Mouse (Mus musculus): Measurements from ENCODE around the gene Kbtbd2. TPM values are rescaled to one million over a fixed set of nuclear protein-coding genes. Genes with fewer than 3 reads are reported as not detected.
A peak's percentile ranks its signal among the peaks of the same experiment; 100 is the strongest.

Kbtbd2 gene
- total and polyA plus RNA-seq, 2 experiments: 5.0 to 16.1 TPM

- no peaks in the 10 kb centered on the region for H3K27me3 ChIP-seq (ENCODE audit: control insufficient read depth, insufficient read depth, low read length)
- WGBS: 71% methylated on average over 5 of the region's 5 CpGs
- no peak overlapping the region for H3K27ac ChIP-seq (replicated peaks; ENCODE audit: insufficient read depth, low read depth, low read length)
- no peak overlapping the region for H3K9ac ChIP-seq (ENCODE audit: low read depth, low read length)
- H3K4me3 ChIP-seq (ENCODE audit: insufficient read depth, low read depth, low read length): no peak overlapping the region
- peak; percentile 38 for DNase-seq (ENCODE audit: extremely low read depth, low read depth, low spot score)
- no peaks in the 10 kb centered on the region for H3K36me3 ChIP-seq (ENCODE audit: control insufficient read depth, insufficient read depth, low read length)
- no peaks in the 10 kb centered on the region for H3K79me2 ChIP-seq (ENCODE audit: control insufficient read depth, insufficient read depth, low read length)
- no peaks in the 10 kb centered on the region for H3K4me1 ChIP-seq (ENCODE audit: control insufficient read depth, insufficient read depth, low read length)
- TF ChIP-seq POLR2A (IDR thresholded peaks at IDR 0.05; ENCODE audit: extremely low read depth, insufficient read depth, low read length) (no peak), CTCF (IDR thresholded peaks at IDR 0.05; ENCODE audit: low read depth, low read length) (no peak)
Measured at GRCm38 (mm10) chr6:56818436-56819123, 21.0 kb upstream of the Kbtbd2 start.

DNA sequence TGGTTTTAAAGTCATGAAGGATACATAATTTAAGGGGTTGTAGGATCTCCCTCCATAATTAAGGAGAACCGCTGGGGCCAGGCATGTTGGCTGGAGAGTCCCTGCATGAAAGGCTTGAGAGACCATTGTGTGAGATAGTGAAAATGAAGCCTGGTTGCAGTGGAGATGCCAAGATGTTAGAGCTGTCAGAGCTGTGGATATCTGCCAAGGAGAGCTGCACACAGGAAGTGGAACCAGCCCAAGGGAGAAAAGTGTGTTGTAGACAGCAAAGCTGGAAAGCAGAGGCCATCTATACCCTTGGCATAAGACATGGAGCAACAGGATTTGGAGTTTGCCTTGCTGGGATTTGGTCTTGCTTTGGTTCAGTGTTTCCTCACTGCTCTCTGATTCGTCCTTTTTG, 15.7 kb upstream of the Kbtbd2 start:
- no peak overlapping the region for H3K9ac ChIP-seq (ENCODE audit: low read depth, low read length)
- WGBS: 69% methylated on average over 2 of the region's 2 CpGs
- H3K27ac ChIP-seq (replicated peaks; ENCODE audit: insufficient read depth, low read depth, low read length): no peak overlapping the region

DNA sequence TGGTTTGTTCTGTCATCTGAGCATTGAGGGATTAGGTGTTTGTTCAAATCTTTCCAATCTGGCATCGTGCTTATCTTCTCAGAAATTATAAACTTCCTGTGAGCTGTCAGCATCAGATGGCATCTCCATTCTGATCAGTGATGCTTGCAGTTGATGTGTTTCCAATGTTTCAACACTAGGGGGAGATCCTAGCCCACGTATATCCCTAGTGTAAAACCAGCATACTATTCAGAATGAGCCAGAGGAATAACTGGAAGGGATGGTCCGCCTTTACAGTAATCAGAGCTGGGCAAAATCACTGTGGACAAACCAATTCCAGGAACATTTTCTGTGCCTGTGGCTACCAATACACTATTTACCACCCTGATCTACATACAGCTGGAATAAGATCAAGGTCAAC, 11.0 kb upstream of the Kbtbd2 start:
- Histone ChIP-seq H3K4me3 (ENCODE audit: insufficient read depth, low read depth, low read length) (no peak overlapping the region), H3K79me2 (ENCODE audit: control insufficient read depth, insufficient read depth, low read length) (no peaks in the 10 kb centered on the region), H3K9ac (ENCODE audit: low read depth, low read length) (no peak overlapping the region), H3K27me3 (ENCODE audit: control insufficient read depth, insufficient read depth, low read length) (no peaks in the 10 kb centered on the region), H3K27ac (replicated peaks; ENCODE audit: insufficient read depth, low read depth, low read length) (no peak overlapping the region), H3K36me3 (ENCODE audit: control insufficient read depth, insufficient read depth, low read length) (no peaks in the 10 kb centered on the region), H3K4me1 (ENCODE audit: control insufficient read depth, insufficient read depth, low read length) (no peaks in the 10 kb centered on the region)
- TF ChIP-seq POLR2A (IDR thresholded peaks at IDR 0.05; ENCODE audit: extremely low read depth, insufficient read depth, low read length): no peak
- peak; percentile 55 for TF ChIP-seq CTCF (IDR thresholded peaks at IDR 0.05; ENCODE audit: low read depth, low read length)
- 15% methylated on average over 3 of the region's 3 CpGs for WGBS
- peak; percentile 55 for DNase-seq (ENCODE audit: extremely low read depth, low read depth, low spot score)

More for the DNA sequence above, 15.7 kb upstream of the Kbtbd2 start:
- Histone ChIP-seq H3K4me1 (ENCODE audit: control insufficient read depth, insufficient read depth, low read length) (no peaks in the 10 kb centered on the region), H3K27me3 (ENCODE audit: control insufficient read depth, insufficient read depth, low read length) (no peaks in the 10 kb centered on the region), H3K79me2 (ENCODE audit: control insufficient read depth, insufficient read depth, low read length) (no peaks in the 10 kb centered on the region), H3K36me3 (ENCODE audit: control insufficient read depth, insufficient read depth, low read length) (no peaks in the 10 kb centered on the region), H3K4me3 (ENCODE audit: insufficient read depth, low read depth, low read length) (no peak overlapping the region)
- no peak for DNase-seq (ENCODE audit: extremely low read depth, low read depth, low spot score)
- TF ChIP-seq CTCF (IDR thresholded peaks at IDR 0.05; ENCODE audit: low read depth, low read length): no peak
- TF ChIP-seq POLR2A (IDR thresholded peaks at IDR 0.05; ENCODE audit: extremely low read depth, insufficient read depth, low read length): no peak

DNA sequence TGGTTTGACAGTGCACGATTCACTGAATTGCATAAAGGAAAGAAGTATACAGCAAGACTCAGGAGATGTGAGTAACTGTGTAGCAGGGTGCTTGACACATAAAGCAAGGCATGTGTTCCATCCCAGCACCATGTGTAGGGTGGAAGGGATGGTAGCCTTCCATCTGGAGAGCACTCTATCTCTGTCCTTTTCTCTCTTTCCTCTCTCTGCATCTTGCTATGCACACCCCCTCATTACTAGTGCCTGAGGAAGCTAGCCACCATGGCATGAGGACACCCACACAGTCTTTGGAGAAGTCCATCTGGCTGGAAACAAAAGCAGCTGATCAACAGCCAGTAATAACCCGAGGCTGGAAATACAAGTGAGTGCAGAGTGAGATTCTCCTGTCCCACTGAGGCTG, 8.6 kb upstream of the Kbtbd2 start:
- no peaks in the 10 kb centered on the region for H3K4me1 ChIP-seq (ENCODE audit: control insufficient read depth, insufficient read depth, low read length)
- no peaks in the 10 kb centered on the region for H3K36me3 ChIP-seq (ENCODE audit: control insufficient read depth, insufficient read depth, low read length)
- TF ChIP-seq CTCF (IDR thresholded peaks at IDR 0.05; ENCODE audit: low read depth, low read length): no peak
- TF ChIP-seq POLR2A (IDR thresholded peaks at IDR 0.05; ENCODE audit: extremely low read depth, insufficient read depth, low read length): no peak
- H3K27ac ChIP-seq (replicated peaks; ENCODE audit: insufficient read depth, low read depth, low read length): no peak overlapping the region
- H3K79me2 ChIP-seq (ENCODE audit: control insufficient read depth, insufficient read depth, low read length): no peaks in the 10 kb centered on the region
- no peak overlapping the region for H3K9ac ChIP-seq (ENCODE audit: low read depth, low read length)
- 73% methylated on average over 2 of the region's 2 CpGs for WGBS
- H3K27me3 ChIP-seq (ENCODE audit: control insufficient read depth, insufficient read depth, low read length): no peaks in the 10 kb centered on the region
- H3K4me3 ChIP-seq (ENCODE audit: insufficient read depth, low read depth, low read length): no peak overlapping the region
- DNase-seq (ENCODE audit: extremely low read depth, low read depth, low spot score): no peak

GRCm38 (mm10) chr6:56805026-56805425, 7.4 kb upstream of the Kbtbd2 start:
- Histone ChIP-seq H3K4me3 (ENCODE audit: insufficient read depth, low read depth, low read length) (no peak overlapping the region), H3K27ac (replicated peaks; ENCODE audit: insufficient read depth, low read depth, low read length) (no peak overlapping the region), H3K9ac (ENCODE audit: low read depth, low read length) (no peak overlapping the region), H3K36me3 (ENCODE audit: control insufficient read depth, insufficient read depth, low read length) (no peaks in the 10 kb centered on the region), H3K4me1 (ENCODE audit: control insufficient read depth, insufficient read depth, low read length) (no peaks in the 10 kb centered on the region), H3K79me2 (ENCODE audit: control insufficient read depth, insufficient read depth, low read length) (no peaks in the 10 kb centered on the region), H3K27me3 (ENCODE audit: control insufficient read depth, insufficient read depth, low read length) (no peaks in the 10 kb centered on the region)
- no peak for DNase-seq (ENCODE audit: extremely low read depth, low read depth, low spot score)
- WGBS: 91% methylated on average over 4 of the region's 4 CpGs
- TF ChIP-seq CTCF (IDR thresholded peaks at IDR 0.05; ENCODE audit: low read depth, low read length) (no peak), POLR2A (IDR thresholded peaks at IDR 0.05; ENCODE audit: extremely low read depth, insufficient read depth, low read length) (no peak)

GRCm38 (mm10) chr6:56798152-56798465, 496 bp upstream of the Kbtbd2 start:
- peak; percentile 47 for DNase-seq (ENCODE audit: extremely low read depth, low read depth, low spot score)
- no peaks in the 10 kb centered on the region for H3K27me3 ChIP-seq (ENCODE audit: control insufficient read depth, insufficient read depth, low read length)
- H3K36me3 ChIP-seq (ENCODE audit: control insufficient read depth, insufficient read depth, low read length): no peaks in the 10 kb centered on the region
- peak overlapping the region; percentile 93 for H3K27ac ChIP-seq (replicated peaks; ENCODE audit: insufficient read depth, low read depth, low read length)
- WGBS: 2% methylated on average over 8 of the region's 8 CpGs
- peak overlapping the region; percentile 90 for H3K9ac ChIP-seq (ENCODE audit: low read depth, low read length)
- TF ChIP-seq CTCF (IDR thresholded peaks at IDR 0.05; ENCODE audit: low read depth, low read length) (no peak), POLR2A (IDR thresholded peaks at IDR 0.05; ENCODE audit: extremely low read depth, insufficient read depth, low read length) (no peak)
- H3K4me1 ChIP-seq (ENCODE audit: control insufficient read depth, insufficient read depth, low read length): peaks cover 8% of the 10 kb centered on the region
- H3K79me2 ChIP-seq (ENCODE audit: control insufficient read depth, insufficient read depth, low read length): peaks cover 20% of the 10 kb centered on the region; the same call in 1 of the 2 replicates
- H3K4me3 ChIP-seq (ENCODE audit: insufficient read depth, low read depth, low read length): peak overlapping the region; percentile 93

Measured in liver, adult 2 months (tissue).